Mouse (Mus musculus) hindbrain, postnatal 0 days (tissue): ENCODE results near the gene Srebf2. TPM values are rescaled to one million over a fixed set of nuclear protein-coding genes. Genes with fewer than 3 reads are reported as not detected.
A peak's percentile ranks its signal among the peaks of the same experiment; 100 is the strongest.
"Not testable (repeated sequence)": the region's sequence is repeated elsewhere in the genome, so short reads cannot be mapped to it uniquely, and the experiment has no call there.

ENCODE experiments used
- ATAC-seq: fragments of 200-750 bp; cut with Nextera tagmentation; 2 replicates; pipeline ENCODE4 v1.8.0; 2017; ENCODE audit warnings: mild to moderate bottlenecking, moderate TSS enrichment, moderate library complexity
- DNase-seq: peaks from one replicate; pipeline ENCODE4 v3.0.0-alpha.2; 2015; ENCODE audit warnings: low spot score
- H3K27ac ChIP-seq: fragments of 300-500 bp; sonication (generic); 2 replicates; pipeline ENCODE4 v1.5.1; 2014; ENCODE audit warnings: mild to moderate bottlenecking
- H3K27me3 ChIP-seq: fragments of 300-500 bp; sonication (generic); 2 replicates; pipeline ENCODE4 v1.6.1; 2014; ENCODE audit warnings: low read length, mixed read lengths; ENCODE audit not compliant: insufficient read depth
- H3K36me3 ChIP-seq: fragments of 300-500 bp; sonication (generic); 2 replicates; pipeline ENCODE4 v1.6.1; 2014; ENCODE audit warnings: low read length, mixed read lengths; ENCODE audit not compliant: insufficient read depth
- H3K4me1 ChIP-seq: fragments of 300-500 bp; sonication (generic); 2 replicates; pipeline ENCODE4 v1.6.1; 2014; ENCODE audit warnings: antibody characterized with exemption, low read length, mixed read lengths; ENCODE audit not compliant: insufficient read depth
- H3K4me2 ChIP-seq: fragments of 300-500 bp; sonication (generic); 2 replicates; pipeline ENCODE4 v1.6.1; 2014; ENCODE audit warnings: low read depth, mild to moderate bottlenecking, low read length, moderate library complexity, mixed read lengths
- H3K4me3 ChIP-seq: fragments of 300-500 bp; sonication (generic); 2 replicates; pipeline ENCODE4 v1.5.1; 2014; ENCODE audit warnings: low read length
- H3K9ac ChIP-seq: fragments of 300-500 bp; sonication (generic); replicated peaks from 2 replicates; pipeline ENCODE4 v1.6.1; 2014; ENCODE audit warnings: mild to moderate bottlenecking, low read length, moderate library complexity, mixed read lengths
- H3K9me3 ChIP-seq: fragments of 300-500 bp; sonication (generic); 2 replicates; pipeline ENCODE4 v1.6.1; 2016; ENCODE audit warnings: low read length, mixed read lengths
- CTCF ChIP-seq: IDR thresholded peaks from 2 replicates; pipeline ENCODE4 v1.5.1; 2016; ENCODE audit warnings: antibody characterized with exemption, control low read depth, low read depth
- WGBS: fragments of 180-500 bp; shearing (Covaris S2); extraction: QIAGEN DNeasy Blood & Tissue Kit; methylation state at CpG from one replicate; pipeline ENCODE4 v1.1.7; 2014; 5-methylcytosine and 5-hydroxymethylcytosine counted together
- polyA plus RNA-seq: library from polyadenylated mRNA; unstranded; fragments of >200 nt; fragmentation: Nextera tagmentation; extraction: Ambion mirVana; gene quantifications from 2 replicates; pipeline ENCODE4 v1.2.1, GENCODE M21; 2015
- total RNA-seq: library from RNA; depleted of rRNA; stranded (reverse); fragments of >200 nt; gene quantifications from 2 replicates; pipeline ENCODE4 v1.2.3, GENCODE M21; 2014; rRNA removed

Srebf2 gene
- total RNA-seq = 256 and 266 TPM in 2 replicates
- polyA plus RNA-seq = 139 and 145 TPM in 2 replicates

DNA sequence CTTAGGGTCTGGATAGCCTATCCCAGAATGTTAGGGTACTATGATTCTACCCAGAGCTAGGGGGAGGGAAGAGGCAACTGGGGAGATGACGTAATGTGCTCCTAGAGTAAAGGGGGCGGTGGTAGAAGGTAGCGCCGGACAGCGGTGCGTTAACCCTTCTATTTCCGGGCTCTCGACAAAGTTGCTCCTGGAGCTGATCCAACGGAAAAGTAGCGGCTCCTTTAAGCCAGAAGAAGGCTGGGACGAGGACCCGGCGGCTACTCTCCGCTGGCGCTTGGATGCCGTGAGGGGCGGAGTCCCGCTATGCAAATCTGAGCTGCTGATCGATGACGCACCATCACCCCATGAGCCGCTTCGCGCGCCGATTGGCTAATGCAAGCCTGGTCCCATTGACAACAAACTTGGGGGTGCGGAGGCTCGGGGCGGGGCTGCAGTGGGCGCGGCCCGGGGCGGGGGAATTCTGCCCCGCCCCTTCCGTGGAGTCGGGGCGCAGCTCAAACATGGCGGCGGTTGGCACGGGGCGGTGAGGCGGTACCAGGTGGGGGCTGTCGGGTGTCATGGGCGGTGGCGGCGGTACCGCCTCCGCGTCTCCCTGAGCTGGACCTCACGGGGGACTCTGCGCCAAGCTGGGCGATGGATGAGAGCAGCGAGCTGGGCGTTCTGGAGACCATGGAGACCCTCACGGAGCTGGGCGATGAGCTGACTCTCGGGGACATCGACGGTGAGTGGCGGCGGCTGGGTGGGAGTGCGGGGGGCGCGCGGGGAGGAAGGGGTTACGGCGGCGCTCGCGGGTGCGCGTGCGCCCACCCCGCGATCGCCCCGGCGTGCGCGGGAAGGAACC, at the start of gene Srebf2:
Gene Srebf2, plus strand, starts transcription at position 412 of the 841 bp plus-strand sequence.
- Histone ChIP-seq H3K4me3 (peak within 1 kb of the TSS; percentile 75), H3K27ac (peak within 1 kb of the TSS; percentile 98), H3K4me2 (peak within 1 kb of the TSS; percentile 82), H3K36me3 (no peaks in the 10 kb centered on the region), H3K4me1 (peaks cover 24% of the 10 kb centered on the region), H3K27me3 (no peaks in the 10 kb centered on the region), H3K9me3 (no peaks in the 10 kb centered on the region), H3K9ac (peak within 1 kb of the TSS; percentile 88)
- WGBS = under 1% methylated on average over 73 of the region's 79 CpGs
- DNase-seq (peak; percentile 100), ATAC-seq (peak; percentile 98)
- peak; percentile 22 for TF ChIP-seq CTCF

DNA sequence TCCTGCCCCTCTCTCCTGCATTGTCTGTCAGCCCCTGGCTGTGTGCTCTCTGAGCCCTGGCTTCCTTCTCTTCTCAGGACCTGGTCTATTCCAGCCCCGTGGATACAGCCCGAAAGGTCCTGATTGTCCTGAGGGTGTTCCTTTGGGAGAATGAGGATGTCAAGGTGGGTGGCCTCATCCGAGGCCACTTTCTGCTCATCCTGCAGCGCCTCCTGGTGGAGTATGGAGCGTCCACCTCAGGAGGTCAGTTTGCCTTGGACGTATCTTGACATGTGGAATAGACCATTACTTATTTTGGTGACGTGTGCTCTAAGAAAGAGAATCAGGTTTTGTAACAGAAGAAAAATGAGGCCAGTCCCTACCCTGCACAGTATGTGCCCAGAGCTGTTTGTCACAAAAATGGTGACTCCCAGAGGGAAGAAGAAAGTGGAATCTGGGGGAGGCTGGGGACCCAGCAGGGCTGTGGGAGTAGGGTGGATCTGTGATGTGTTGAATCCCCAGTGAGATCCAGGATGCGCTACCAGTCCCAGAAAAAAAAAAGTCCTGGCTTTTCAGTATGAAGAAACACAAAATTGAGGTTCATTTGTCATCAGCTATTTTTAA, 39.9 kb upstream of the Srebf2 start:
- no peaks in the 10 kb centered on the region for H3K9me3 ChIP-seq
- no peaks in the 10 kb centered on the region for H3K36me3 ChIP-seq
- H3K4me2 ChIP-seq = no peak overlapping the region
- no peaks in the 10 kb centered on the region for H3K27me3 ChIP-seq
- no peaks in the 10 kb centered on the region for H3K4me1 ChIP-seq
- no peak overlapping the region for H3K27ac ChIP-seq
- ATAC-seq = no peak
- peak; percentile 63 for DNase-seq
- H3K4me3 ChIP-seq = no peak overlapping the region
- peak; percentile 73 for TF ChIP-seq CTCF
- WGBS = 20% methylated on average over 8 of the region's 8 CpGs
- no peak overlapping the region for H3K9ac ChIP-seq

DNA sequence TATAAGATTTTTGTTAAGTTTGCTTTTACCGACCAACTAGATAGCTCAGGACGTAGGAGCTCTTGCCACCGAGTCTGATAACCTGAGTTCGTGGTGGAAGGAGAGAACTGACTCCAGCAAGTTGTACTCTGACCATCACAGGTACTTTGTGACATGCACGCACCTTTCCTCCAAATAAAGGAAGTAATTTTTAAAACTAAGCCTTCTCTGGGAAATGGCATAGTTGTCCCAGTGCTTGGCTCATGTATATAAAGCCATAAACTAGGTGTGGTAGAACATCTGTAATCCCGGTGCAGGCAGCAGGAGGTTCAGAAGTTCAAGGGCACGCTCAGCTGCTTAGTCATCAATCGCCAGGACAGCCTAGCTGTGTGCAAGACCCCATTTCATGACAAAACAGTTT, 26.4 kb upstream of the Srebf2 start:
- no peak for TF ChIP-seq CTCF
- H3K9ac ChIP-seq = no peak overlapping the region
- H3K4me3 ChIP-seq = no peak overlapping the region
- no peak overlapping the region for H3K4me2 ChIP-seq
- no peak for ATAC-seq
- no peaks in the 10 kb centered on the region for H3K27me3 ChIP-seq
- no peak for DNase-seq
- H3K27ac ChIP-seq = no peak overlapping the region
- no peaks in the 10 kb centered on the region for H3K4me1 ChIP-seq
- WGBS = 87% methylated on average over 8 of the region's 8 CpGs
- no peaks in the 10 kb centered on the region for H3K36me3 ChIP-seq
- no peaks in the 10 kb centered on the region for H3K9me3 ChIP-seq

DNA sequence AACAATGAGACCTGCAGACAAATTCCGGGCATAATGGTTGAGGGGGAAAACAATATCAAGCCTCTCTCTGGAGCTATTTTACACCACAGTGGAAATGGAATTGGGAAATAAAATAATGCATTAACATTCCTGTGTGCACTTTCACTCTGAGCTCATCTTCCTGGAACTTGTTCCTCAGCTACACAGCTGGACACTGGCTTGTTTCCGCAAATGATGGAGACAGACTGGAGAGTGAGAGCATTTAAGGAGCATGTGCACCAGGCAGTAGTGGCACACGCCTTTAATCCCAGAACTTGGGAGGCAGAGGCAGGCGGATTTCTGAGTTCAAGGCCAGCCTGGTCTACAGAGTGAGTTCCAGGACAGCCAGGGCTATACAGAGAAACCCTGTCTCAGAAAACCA, 20.3 kb upstream of the Srebf2 start:
- H3K36me3 ChIP-seq, H3K9ac ChIP-seq, H3K9me3 ChIP-seq, DNase-seq, H3K27me3 ChIP-seq, ATAC-seq, H3K4me3 ChIP-seq, H3K27ac ChIP-seq, H3K4me1 ChIP-seq: not testable (repeated sequence)
- H3K4me2 ChIP-seq = peak overlapping the region; percentile 84
- whole genome bisulfite sequencing = 67% methylated on average over 4 of the region's 4 CpGs

DNA sequence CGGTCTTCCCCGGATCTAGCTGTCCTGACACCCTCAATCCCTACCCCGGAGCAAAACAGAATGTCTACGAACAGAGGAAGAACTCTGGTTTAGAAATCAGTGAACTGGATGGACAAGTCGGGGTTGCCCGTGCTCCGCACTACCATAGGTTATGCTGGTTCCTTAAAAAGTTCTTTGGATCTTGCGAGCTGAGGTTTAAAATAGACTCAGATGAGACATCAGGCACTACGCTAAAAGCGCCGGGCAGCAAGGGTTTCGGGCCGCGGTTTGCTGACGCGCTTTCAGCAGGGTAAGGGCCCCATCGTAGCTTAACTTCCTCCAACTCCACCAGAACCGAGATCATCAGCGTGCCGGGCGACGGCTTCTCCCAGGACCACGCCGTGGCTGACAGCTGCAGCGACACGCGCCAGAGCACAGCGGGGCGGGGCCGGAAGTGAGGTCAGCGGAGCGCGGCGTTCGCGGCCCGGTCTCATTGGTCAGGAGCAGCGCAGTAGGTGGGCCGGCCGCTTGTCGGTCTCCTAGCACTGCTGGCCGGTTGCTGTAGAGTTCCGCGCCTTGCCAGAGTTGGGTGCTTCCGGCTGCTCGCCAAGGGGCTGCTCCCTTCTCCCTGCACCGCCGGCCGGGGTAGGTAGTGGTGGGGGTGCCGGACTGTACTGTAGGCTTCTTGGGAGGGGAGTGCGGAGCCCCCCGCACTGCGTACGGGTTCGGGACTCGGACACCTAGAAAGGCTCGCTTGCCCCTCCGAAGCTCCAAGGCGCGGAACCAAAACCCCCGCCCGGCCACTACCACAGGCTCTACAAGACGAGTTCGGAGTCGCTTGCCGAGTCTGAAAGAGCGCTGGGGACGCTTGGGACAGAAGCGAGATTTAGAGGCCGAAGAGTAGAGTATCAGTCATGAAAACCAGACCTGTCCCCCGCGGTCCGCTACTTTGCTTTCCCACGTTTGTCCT, 19.3 kb upstream of the Srebf2 start, which contains the start of gene Ccdc134:
Gene Ccdc134, plus strand, starts transcription at position 497 of the 949 bp plus-strand sequence.
- no peak for TF ChIP-seq CTCF
- Histone ChIP-seq H3K4me2 (peak within 1 kb of the TSS; percentile 84), H3K4me3 (peak within 1 kb of the TSS; percentile 74), H3K27me3 (no peaks in the 10 kb centered on the region), H3K9me3 (no peaks in the 10 kb centered on the region), H3K27ac (peak within 1 kb of the TSS; percentile 68), H3K9ac (peak within 1 kb of the TSS; percentile 68), H3K4me1 (peaks cover 4% of the 10 kb centered on the region; the same call in 1 of the 2 replicates), H3K36me3 (no peaks in the 10 kb centered on the region)
- WGBS = under 1% methylated on average over 71 of the region's 74 CpGs
- ATAC-seq = peak; percentile 98
- peak; percentile 97 for DNase-seq

DNA sequence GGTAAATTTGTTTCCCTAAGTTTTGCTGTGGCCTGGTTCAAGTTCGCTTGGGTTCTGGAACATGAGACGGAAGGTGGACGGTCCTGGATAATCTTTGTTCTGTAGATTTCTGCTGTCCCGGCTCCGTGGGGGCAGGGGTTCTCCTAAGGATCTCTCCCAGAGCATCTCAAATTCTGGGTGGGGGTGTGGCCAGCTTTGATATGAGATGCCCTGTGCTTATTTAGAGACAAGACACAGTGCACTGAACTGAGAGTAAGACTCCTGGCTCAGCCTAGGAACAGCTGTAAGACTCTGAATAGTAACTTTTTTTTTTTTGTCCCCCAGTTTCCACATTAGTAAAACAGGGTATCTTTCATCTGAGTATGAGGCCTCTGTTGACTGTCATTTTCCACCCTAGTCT, 18.6 kb upstream of the Srebf2 start:
- Histone ChIP-seq H3K27ac (no peak overlapping the region), H3K4me1 (peaks cover 4% of the 10 kb centered on the region; the same call in 1 of the 2 replicates), H3K4me3 (peak overlapping the region; percentile 74), H3K9ac (peak overlapping the region; percentile 68), H3K4me2 (peak overlapping the region; percentile 84), H3K9me3 (no peaks in the 10 kb centered on the region), H3K27me3 (no peaks in the 10 kb centered on the region), H3K36me3 (no peaks in the 10 kb centered on the region)
- WGBS = 2% methylated on average over 5 of the region's 5 CpGs
- ATAC-seq = no peak
- no peak for TF ChIP-seq CTCF
- no peak for DNase-seq
